Mouse (Mus musculus) right cerebral cortex, postnatal 14 days (tissue): ENCODE measurements around the gene Gm20449.
"Not testable (repeated sequence)": the region's sequence is repeated elsewhere in the genome, so short reads cannot be mapped to it uniquely, and the experiment has no call there.

Experiments
- DNase-seq: peaks from one replicate; pipeline ENCODE4 v3.0.0; 2022

Gm20449 gene

GRCm38 (mm10) chr7:41499389-41500049, at the start of gene Gm20449, which contains the start of gene AW146154:
Gm20449 (minus strand) TSS chr7:41499417.
AW146154 (minus strand) TSS chr7:41499890.
- DNase-seq, result peak; percentile 98

GRCm38 (mm10) chr7:41512672-41513071, 13.5 kb upstream of the Gm20449 start:
- DNase-seq, result no peak

DNA sequence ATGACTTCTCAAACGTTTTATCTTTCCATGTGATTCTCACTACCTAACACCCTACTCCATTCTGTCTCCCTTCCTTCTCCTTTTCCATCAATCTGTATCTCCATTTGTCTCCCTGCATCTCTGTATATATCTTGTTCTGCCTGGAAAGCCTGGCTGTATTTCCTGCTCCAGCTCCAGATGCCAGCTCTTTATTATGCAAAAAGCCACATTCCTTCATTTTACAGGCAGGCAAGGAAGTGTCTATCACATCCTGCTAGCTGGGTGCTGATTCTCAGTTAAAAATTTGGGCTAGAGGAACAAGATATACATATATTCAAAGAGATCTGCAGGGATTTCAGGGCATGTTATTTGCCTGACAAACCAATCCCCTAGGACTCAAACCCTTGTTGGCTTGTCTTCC, 13.0 kb upstream of the Gm20449 start:
- DNase-seq, result no peak

- no peak for DNase-seq
Observed at GRCm38 (mm10) chr7:41502402-41502801, 3.2 kb upstream of the Gm20449 start.

GRCm38 (mm10) chr7:41500151-41500934, 1.1 kb upstream of the Gm20449 start:
- peak; percentile 52 for DNase-seq

DNA sequence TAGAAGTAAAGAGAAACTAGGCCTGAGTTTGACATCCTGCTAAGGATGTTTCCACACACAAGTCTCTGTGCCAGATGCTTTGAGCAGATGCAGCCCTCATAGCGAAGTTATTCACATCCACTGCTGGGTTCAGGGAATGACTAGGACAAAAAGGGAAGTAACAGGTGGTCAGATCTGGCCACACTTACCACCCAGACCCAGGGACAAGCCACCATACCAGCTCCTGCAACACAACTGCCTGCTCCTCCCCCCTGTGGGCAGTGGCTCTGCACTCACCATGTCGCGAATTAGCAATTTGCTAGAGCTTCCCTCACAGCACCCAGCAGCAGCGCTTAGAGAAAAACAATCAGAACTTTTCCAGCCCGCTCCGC, 214 bp downstream of the Gm20449 start:
- DNase-seq, result not testable (repeated sequence)

DNA sequence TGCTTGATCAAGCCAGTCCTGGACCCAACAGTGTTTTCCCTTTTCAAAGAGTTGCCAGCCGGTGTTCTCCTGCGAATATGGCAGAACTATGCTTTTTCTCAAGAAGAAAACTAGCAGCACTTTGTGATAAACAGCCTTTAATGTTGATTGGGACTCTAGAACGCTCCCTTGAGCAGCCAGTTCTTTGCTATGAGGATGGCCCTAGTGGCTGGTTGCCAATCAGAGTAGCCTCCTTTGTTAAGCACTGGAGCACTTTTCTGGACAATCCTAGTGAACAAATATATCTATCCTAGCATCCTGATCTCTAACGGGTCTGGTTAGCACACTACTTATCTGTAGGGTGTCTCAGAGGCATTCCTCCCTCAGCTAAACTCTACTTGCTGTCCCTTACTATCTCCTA, 753 bp downstream of the Gm20449 start:
- DNase-seq, result peak; percentile 8

DNA sequence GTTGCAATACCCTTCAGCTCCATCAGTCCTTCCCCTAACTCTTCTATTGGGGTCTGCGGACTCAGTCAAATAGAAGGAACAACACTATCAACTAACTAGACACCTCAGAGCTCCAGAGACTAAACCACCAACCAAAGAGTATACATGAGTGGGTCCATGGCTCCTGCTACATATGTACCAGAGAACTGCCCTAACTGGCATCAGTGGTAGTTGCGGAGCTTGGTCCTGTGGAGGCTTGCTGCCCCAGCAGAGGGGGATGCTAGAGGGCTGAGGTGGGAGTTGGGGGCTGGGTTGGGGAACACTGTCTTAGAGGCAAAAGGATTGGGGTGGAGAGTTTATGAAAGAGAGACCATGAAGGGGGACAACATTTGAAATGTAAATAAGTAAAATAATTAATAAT, 1.3 kb downstream of the Gm20449 start:
- peak; percentile 8 for DNase-seq

DNA sequence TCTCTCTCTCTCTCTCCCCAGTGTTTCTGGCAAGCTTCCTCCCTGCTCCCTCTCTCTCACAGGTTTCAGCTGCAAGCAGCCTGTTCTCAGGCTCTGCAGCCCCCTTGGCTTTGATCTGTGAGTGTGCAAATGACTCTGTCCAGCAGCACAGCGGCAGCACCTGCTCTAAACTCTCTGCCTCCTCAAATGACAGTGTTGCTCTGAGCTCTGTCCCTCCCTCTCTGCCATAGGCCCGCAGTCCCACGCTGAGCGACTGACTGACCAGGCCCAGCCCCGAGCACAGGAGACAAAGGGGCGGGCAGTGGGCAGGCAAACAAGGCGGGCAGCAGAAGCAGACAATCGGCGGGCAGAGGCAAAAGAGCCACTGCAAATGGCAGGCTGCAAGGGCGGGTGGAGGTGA, 47.4 kb downstream of the Gm20449 start:
- no peak for DNase-seq

DNA sequence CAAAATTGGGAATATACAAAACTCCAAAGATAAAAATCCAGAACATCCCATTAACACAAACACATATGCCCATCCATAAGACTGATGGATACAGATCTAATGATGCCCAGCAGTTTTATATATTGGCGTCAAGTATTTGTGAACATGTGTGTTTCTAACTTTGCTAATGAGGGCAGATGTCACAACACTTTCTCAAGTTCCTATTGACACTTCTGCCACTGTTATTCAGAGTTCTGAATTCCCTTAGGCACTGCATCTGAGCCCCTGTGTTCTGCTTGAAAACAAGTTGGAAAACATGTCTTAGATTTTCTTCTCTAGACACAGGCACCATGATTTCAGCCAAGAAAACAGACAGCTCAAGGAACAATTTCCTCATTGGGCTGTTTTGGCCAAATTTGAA, 50.6 kb downstream of the Gm20449 start, which contains the start of gene Vmn2r57:
Gene Vmn2r57 (minus strand): TSS at position 101 of the 400 bp plus-strand sequence.
- not testable (repeated sequence) for DNase-seq

- DNase-seq, result no peak
Observed at GRCm38 (mm10) chr7:41394130-41394529, 105.1 kb downstream of the Gm20449 start.

GRCm38 (mm10) chr7:41393048-41393971, 105.9 kb downstream of the Gm20449 start, which contains the start of gene AI987944:
AI987944 (minus strand) TSS chr7:41393379.
- peak; percentile 67 for DNase-seq
